Mouse (Mus musculus) neural tube, embryonic 13.5 days (tissue): ENCODE measurements around the gene Patz1. TPM values are rescaled to one million over a fixed set of nuclear protein-coding genes. Genes with fewer than 3 reads are reported as not detected.

ENCODE experiments used
- ATAC-seq: fragments of 200-750 bp; cut with Nextera tagmentation; 2 replicates; pipeline ENCODE4 v1.8.0; 2017; ENCODE audit warnings: low read depth, mild to moderate bottlenecking, moderate TSS enrichment, moderate library complexity
- H3K27ac ChIP-seq: fragments of 300-500 bp; sonication (generic); replicated peaks from 2 replicates; pipeline ENCODE4 v1.5.1; 2015; ENCODE audit warnings: moderate library complexity, mild to moderate bottlenecking, inconsistent platforms
- H3K27me3 ChIP-seq: fragments of 300-500 bp; sonication (generic); 2 replicates; pipeline ENCODE4 v1.6.1; 2015; ENCODE audit warnings: mild to moderate bottlenecking, inconsistent platforms
- H3K36me3 ChIP-seq: fragments of 300-500 bp; sonication (generic); 2 replicates; pipeline ENCODE4 v1.6.1; 2015; ENCODE audit warnings: mild to moderate bottlenecking, inconsistent platforms
- H3K4me1 ChIP-seq: fragments of 300-500 bp; sonication (generic); replicated peaks from 2 replicates; pipeline ENCODE4 v1.6.1; 2015; ENCODE audit warnings: inconsistent platforms
- H3K4me2 ChIP-seq: fragments of 300-500 bp; sonication (generic); 2 replicates; pipeline ENCODE4 v1.6.1; 2015; ENCODE audit warnings: inconsistent platforms, mild to moderate bottlenecking, moderate library complexity
- H3K4me3 ChIP-seq: fragments of 300-500 bp; sonication (generic); 2 replicates; pipeline ENCODE4 v1.5.1; 2015; ENCODE audit warnings: mild to moderate bottlenecking, inconsistent platforms
- H3K9ac ChIP-seq: fragments of 300-500 bp; sonication (generic); 2 replicates; pipeline ENCODE4 v1.6.1; 2015; ENCODE audit warnings: moderate library complexity, mild to moderate bottlenecking, inconsistent platforms
- H3K9me3 ChIP-seq: fragments of 300-500 bp; sonication (generic); 2 replicates; pipeline ENCODE4 v1.6.1; 2016; ENCODE audit warnings: inconsistent platforms
- WGBS: fragments of 180-500 bp; shearing (Covaris S2); methylation state at CpG from one replicate; pipeline ENCODE4 v1.1.7; 2015; 5-methylcytosine and 5-hydroxymethylcytosine counted together
- polyA plus RNA-seq: library from polyadenylated mRNA; unstranded; fragments of >200 nt; fragmentation: Nextera tagmentation; extraction: Ambion mirVana; gene quantifications from 2 replicates; pipeline ENCODE4 v1.2.1, GENCODE M21; 2015

Gene Patz1
- polyA plus RNA-seq, 1 experiment from 2014 or later, result 69.6 TPM

GRCm38 (mm10) chr11:3348576-3349342, 60.1 kb downstream of the Patz1 start:
- no peak for ATAC-seq
- Histone ChIP-seq H3K9ac (peak overlapping the region; percentile 31; the same call in 1 of the 2 replicates), H3K4me1 (peaks cover 26% of the 10 kb centered on the region), H3K27me3 (no peaks in the 10 kb centered on the region), H3K9me3 (no peaks in the 10 kb centered on the region), H3K27ac (no peak overlapping the region; the same call in 1 of the 2 replicates), H3K4me2 (no peak overlapping the region), H3K36me3 (peaks cover 95% of the 10 kb centered on the region), H3K4me3 (no peak overlapping the region)
- WGBS, result 38% methylated on average over 6 of the region's 6 CpGs

GRCm38 (mm10) chr11:3349343-3349695, 60.6 kb downstream of the Patz1 start:
- H3K4me1 ChIP-seq, result peaks cover 26% of the 10 kb centered on the region
- no peak overlapping the region for H3K4me3 ChIP-seq
- no peak overlapping the region; the same call in 1 of the 2 replicates for H3K27ac ChIP-seq
- H3K9ac ChIP-seq, result 0 out of 2 replicates have a peak overlapping the region, but pooled peaks have one; percentile 31
- H3K36me3 ChIP-seq, result peaks cover 95% of the 10 kb centered on the region
- WGBS, result 91% methylated on average over 4 of the region's 4 CpGs
- H3K4me2 ChIP-seq, result no peak overlapping the region
- H3K27me3 ChIP-seq, result no peaks in the 10 kb centered on the region
- no peak for ATAC-seq
- H3K9me3 ChIP-seq, result no peaks in the 10 kb centered on the region

DNA sequence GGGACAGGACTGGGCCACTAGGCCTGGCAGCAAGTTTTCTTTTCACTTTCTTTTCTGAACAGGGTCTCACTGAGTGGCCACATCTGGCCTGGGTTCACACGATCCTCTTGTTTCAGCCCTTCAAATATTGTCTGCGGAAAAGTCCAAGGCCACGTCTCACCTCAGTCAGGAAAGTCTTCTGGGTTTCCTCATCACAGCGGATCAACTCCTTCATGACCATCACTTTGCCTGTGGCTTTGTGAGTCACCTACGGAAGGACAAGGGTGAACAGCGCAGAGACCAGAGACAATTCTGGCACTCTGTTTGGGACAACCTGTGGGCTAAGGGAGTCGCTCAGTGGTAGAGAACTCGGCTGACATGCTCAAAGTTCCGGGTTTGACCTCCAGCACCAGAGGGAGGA, 63.5 kb downstream of the Patz1 start:
- H3K4me1 ChIP-seq, result peaks cover 23% of the 10 kb centered on the region
- H3K4me2 ChIP-seq, result no peak overlapping the region
- WGBS, result 96% methylated on average over 9 of the region's 9 CpGs
- H3K27me3 ChIP-seq, result no peaks in the 10 kb centered on the region
- no peak overlapping the region for H3K27ac ChIP-seq
- no peaks in the 10 kb centered on the region for H3K9me3 ChIP-seq
- H3K9ac ChIP-seq, result no peak overlapping the region
- H3K36me3 ChIP-seq, result peaks cover 90% of the 10 kb centered on the region
- H3K4me3 ChIP-seq, result no peak overlapping the region
- no peak for ATAC-seq

DNA sequence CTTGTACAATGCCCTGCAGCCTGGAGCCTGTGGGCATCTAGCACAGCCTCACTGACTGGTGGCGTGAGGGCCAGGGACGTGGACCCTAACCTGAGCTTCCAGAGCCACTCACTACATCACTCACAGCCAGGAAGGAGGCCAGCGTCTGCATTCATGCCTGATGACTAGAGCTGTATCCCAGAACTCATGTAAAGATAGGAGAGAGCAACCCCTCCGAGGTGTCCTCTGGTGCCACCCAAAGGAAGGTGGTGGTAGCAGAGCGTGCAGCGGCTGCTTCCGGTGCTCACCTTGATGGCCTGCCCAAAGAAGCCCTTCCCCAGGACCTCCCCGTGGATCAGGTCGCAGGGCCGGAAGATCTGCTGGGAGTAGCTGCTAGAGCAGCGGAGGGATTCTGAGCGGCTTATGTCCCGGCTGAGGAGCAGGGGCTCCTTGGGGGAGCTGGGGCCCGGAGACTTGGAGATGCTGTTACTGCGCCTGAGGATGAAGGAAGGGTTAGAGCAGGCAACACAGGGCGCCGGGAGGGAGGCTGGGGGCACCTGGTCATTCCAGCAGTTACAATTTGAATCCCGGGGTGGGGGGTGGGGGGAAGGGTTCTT, 64.4 kb downstream of the Patz1 start:
- Histone ChIP-seq H3K4me2 (no peak overlapping the region), H3K4me1 (peaks cover 14% of the 10 kb centered on the region), H3K9me3 (no peaks in the 10 kb centered on the region), H3K9ac (no peak overlapping the region), H3K27ac (no peak overlapping the region), H3K4me3 (no peak overlapping the region), H3K36me3 (peaks cover 91% of the 10 kb centered on the region), H3K27me3 (no peaks in the 10 kb centered on the region)
- ATAC-seq, result no peak
- WGBS, result 60% methylated on average over 18 of the region's 18 CpGs

Other genes with a start within 250 kb of the Patz1 start
- 13.5 and 16.4 TPM in 2 replicates for gene Sfi1, start 95.4 kb upstream of the Patz1 start, polyA plus RNA-seq
- 52.4 and 53.0 TPM in 2 replicates for gene Eif4enif1, start 86.5 kb upstream of the Patz1 start, polyA plus RNA-seq
- 231 and 270 TPM in 2 replicates for gene Drg1, start 22.5 kb upstream of the Patz1 start, polyA plus RNA-seq
- gene Pik3ip1, start 41.5 kb downstream of the Patz1 start, polyA plus RNA-seq, result 26.5 and 29.7 TPM in 2 replicates
- 128 and 143 TPM in 2 replicates for gene Limk2, start 120.3 kb downstream of the Patz1 start, polyA plus RNA-seq
- gene Rnf185, start 163.5 kb downstream of the Patz1 start, polyA plus RNA-seq, result 40.8 and 41.8 TPM in 2 replicates
- 0.58 and 0.61 TPM in 2 replicates for gene Pla2g3, start 199.4 kb downstream of the Patz1 start, polyA plus RNA-seq
- gene Inpp5j, start 215.9 kb downstream of the Patz1 start, polyA plus RNA-seq, result 3.9 and 4.3 TPM in 2 replicates
- 75.0 and 83.6 TPM in 2 replicates for gene Selenom, start 225.8 kb downstream of the Patz1 start, polyA plus RNA-seq